Mouse (Mus musculus) megakaryocyte, embryonic 14.5 days (primary cell): Measurements from ENCODE around the gene Dnmt3a.

Experiments used
- FLI1 ChIP-seq: IDR thresholded peaks from 2 replicates; pipeline ENCODE4 v1.6.1; 2012; ENCODE audit warnings: low read length, inconsistent platforms, mixed read lengths
- GATA1 ChIP-seq: IDR thresholded peaks from 3 replicates; pipeline ENCODE4 v1.6.1; 2012; ENCODE audit warnings: mixed read lengths, low read length, inconsistent platforms, borderline replicate concordance

DNA sequence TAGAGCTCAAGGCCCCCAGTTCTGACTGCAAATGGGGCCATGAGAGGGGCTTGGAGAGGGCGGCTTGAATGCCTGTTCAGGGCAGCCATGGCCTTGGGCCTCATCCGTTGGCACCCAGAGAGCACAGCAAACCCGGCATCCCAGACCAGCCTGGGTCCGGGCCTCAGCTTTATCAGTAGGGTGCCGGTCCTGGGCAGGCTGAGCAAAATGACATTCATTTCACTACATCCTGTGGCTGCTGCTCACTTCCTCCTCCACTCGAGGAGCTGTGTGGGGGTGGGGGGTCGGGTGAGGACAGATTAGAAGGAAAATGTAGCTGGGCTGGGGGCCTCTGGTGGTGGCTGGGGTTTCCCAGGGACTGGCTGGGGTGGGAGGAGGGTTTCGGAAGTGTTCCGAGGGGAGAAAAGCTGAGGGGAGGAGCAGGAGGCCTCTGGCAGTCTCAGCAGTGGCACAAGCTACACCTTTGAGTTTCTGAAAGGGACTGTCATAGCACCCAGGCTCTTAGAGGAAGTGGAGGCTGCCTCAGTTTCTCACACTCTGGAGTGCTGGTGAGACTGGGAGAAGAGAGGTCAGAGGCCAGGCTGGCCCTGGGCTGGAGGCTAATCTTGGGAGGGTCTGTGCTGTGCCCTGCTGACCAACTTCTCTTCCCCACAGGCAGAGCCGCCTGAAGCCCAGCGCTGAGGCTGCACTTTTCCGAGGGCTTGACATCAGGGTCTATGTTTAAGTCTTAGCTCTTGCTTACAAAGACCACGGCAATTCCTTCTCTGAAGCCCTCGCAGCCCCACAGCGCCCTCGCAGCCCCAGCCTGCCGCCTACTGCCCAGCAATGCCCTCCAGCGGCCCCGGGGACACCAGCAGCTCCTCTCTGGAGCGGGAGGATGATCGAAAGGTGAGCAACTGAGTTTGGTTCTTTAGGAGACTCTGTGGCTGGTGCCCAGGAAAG lies 28.8 kb downstream of the Dnmt3a start:
- no peak for TF ChIP-seq GATA1
- TF ChIP-seq FLI1: no peak
